In genomic region chr1:134037172-134037571, GRCm38 (mm10) we compare ENCODE assay signal across 10 mouse cellular contexts. TPM values are rescaled to one million over a fixed set of nuclear protein-coding genes. Genes with fewer than 3 reads are reported as not detected.
A peak's percentile ranks its signal among the peaks of the same experiment; 100 is the strongest.
DNase-seq lines count a peak whose midpoint lies in the region; ATAC-seq lines count a peak whose summit lies in the region.
"Had no signal": no experiment of that assay in that cellular context is flagged by ENCODE, and none has a peak within 500 bp of the region (broad histone marks: within the 10 kb centered on the region; RNA-seq: fewer than 3 reads in every experiment).

Gene Fmod, plus strand, starts transcription at chr1:134037254.

- H3K4me2 ChIP-seq in forebrain, embryonic 14.5 days (ENCODE audit: low read length): no peak within 1 kb of the TSS

- no peak within 1 kb of the TSS for H3K9ac ChIP-seq in forebrain, embryonic 14.5 days (ENCODE audit: low read length)
- H3K9ac ChIP-seq: liver, embryonic 14.5 days had no signal

- ATAC-seq in monocyte, adult 5-6 weeks (replicated peaks; ENCODE audit: insufficient number of reproducible peaks, low FRiP score, low TSS enrichment, poor library complexity, severe bottlenecking): no peak
- no peak for ATAC-seq in forebrain, embryonic 14.5 days

- H3K27ac ChIP-seq in heart, embryonic 10.5 days: peak within 1 kb of the TSS; percentile 33; the same call in 1 of the 2 replicates
- no peak within 1 kb of the TSS for H3K27ac ChIP-seq in forebrain, embryonic 14.5 days (ENCODE audit: low read depth, low read length)
- H3K27ac ChIP-seq: liver, embryonic 14.5 days had no signal

- 0 out of 2 replicates have a peak within 1 kb of the TSS, but pooled peaks have one; percentile 12 for H3K4me3 ChIP-seq in heart, embryonic 10.5 days
- no peak within 1 kb of the TSS for H3K4me3 ChIP-seq in forebrain, embryonic 14.5 days (ENCODE audit: low read depth, low read length)

- no peak for DNase-seq in heart, embryonic 10.5 days (ENCODE audit: low spot score)
- DNase-seq in heart, postnatal 36 days: no peak
- DNase-seq in urinary bladder, postnatal 14 days (ENCODE audit: low spot score): peak; percentile 46
- DNase-seq in urinary bladder, adult 18-20 months (ENCODE audit: low spot score in 2 of 2): no peak
- no peak for DNase-seq in left cerebral cortex, postnatal 25 days (ENCODE audit: low spot score in 2 of 2)
- no peak for DNase-seq in ovary, postnatal 14 days (ENCODE audit: low spot score)
- no peak for DNase-seq in forebrain, embryonic 14.5 days (ENCODE audit: low spot score)

- peaks cover 14% of the 10 kb centered on the region; the same call in 1 of the 2 replicates for H3K27me3 ChIP-seq in heart, embryonic 10.5 days (ENCODE audit: insufficient read depth, poor library complexity, severe bottlenecking)
- no peaks in the 10 kb centered on the region for H3K27me3 ChIP-seq in forebrain, embryonic 14.5 days (replicated peaks; ENCODE audit: control insufficient read depth, insufficient read depth, low read length)

- peaks cover 10% of the 10 kb centered on the region for H3K4me1 ChIP-seq in heart, embryonic 10.5 days
- no peaks in the 10 kb centered on the region for H3K4me1 ChIP-seq in forebrain, embryonic 14.5 days (ENCODE audit: control insufficient read depth, insufficient read depth, low read length)

- no peaks in the 10 kb centered on the region for H3K36me3 ChIP-seq in heart, embryonic 10.5 days
- no peaks in the 10 kb centered on the region for H3K36me3 ChIP-seq in forebrain, embryonic 14.5 days (ENCODE audit: control insufficient read depth, insufficient read depth, low read length)

- H3K9me3 ChIP-seq in heart, embryonic 10.5 days: no peaks in the 10 kb centered on the region
- H3K9me3 ChIP-seq in forebrain, embryonic 14.5 days (replicated peaks; ENCODE audit: control insufficient read depth, low read length): no peaks in the 10 kb centered on the region

- intact Hi-C loops in heart, postnatal 36 days (cut with DNase I): no loop called here
- intact Hi-C loops in left cerebral cortex, postnatal 25 days (cut with DNase I): no loop called here

- 27% methylated on average over 9 of the region's 9 CpGs for WGBS in heart, embryonic 10.5 days
- WGBS in forebrain, embryonic 14.5 days: 32% methylated on average over 9 of the region's 9 CpGs

RNA-seq across cellular contexts. Expression of gene Fmod, which starts in this region (rescaled TPM):
- polyA plus RNA-seq in heart, embryonic 10.5 days (2016; fragmentation: Nextera tagmentation; extraction: Ambion mirVana): 9.5 and 11.2 TPM in 2 replicates
- 10 to 100 TPM in 1 of 2 experiments, 1 to 10 TPM in 1; 8.6 to 13.2 TPM for total RNA-seq in heart, postnatal 36 days (2021)
- 10 to 100 TPM; 17.0 to 22.0 TPM for total RNA-seq in left cerebral cortex, postnatal 25 days (2021)
- not detected in 3 replicates for total RNA-seq in monocyte, adult 5-6 weeks (2017)
- polyA plus RNA-seq in forebrain, embryonic 14.5 days (2014; fragmentation: Nextera tagmentation; extraction: Ambion mirVana): 3.3 and 7.7 TPM in 2 replicates
- total RNA-seq: CH12.LX had no signal
